Mouse (Mus musculus) liver, postnatal 0 days (tissue): ENCODE measurements at regions not wholly inside any gene's neighbourhood (a gene's known extent, or its start where the extent isn't known, plus 50 kb on each side); places are given as distances from the start of the nearest gene placed in this dataset.

Experiments used
- ATAC-seq: fragments of 200-750 bp; cut with Nextera tagmentation; 2 replicates; pipeline ENCODE4 v1.8.0; 2017; ENCODE audit warnings: mild to moderate bottlenecking, moderate library complexity
- DNase-seq: peaks from one replicate; pipeline ENCODE4 v3.0.0-alpha.2; 2016
- H3K27ac ChIP-seq: fragments of 300-500 bp; sonication (generic); 2 replicates; pipeline ENCODE4 v1.5.1; 2014; ENCODE audit warnings: antibody characterized with exemption, moderate library complexity, mild to moderate bottlenecking, low read depth
- H3K27me3 ChIP-seq: fragments of 300-500 bp; sonication (generic); 2 replicates; pipeline ENCODE4 v1.6.1; 2014; ENCODE audit warnings: low read length, control low read depth, mixed read lengths; ENCODE audit not compliant: insufficient read depth
- H3K36me3 ChIP-seq: fragments of 300-500 bp; sonication (generic); replicated peaks from 2 replicates; pipeline ENCODE4 v1.6.1; 2014; ENCODE audit warnings: mild to moderate bottlenecking, control low read depth, low read length, moderate library complexity, mixed read lengths; ENCODE audit not compliant: insufficient read depth
- H3K4me1 ChIP-seq: fragments of 300-500 bp; sonication (generic); 2 replicates; pipeline ENCODE4 v1.6.1; 2014; ENCODE audit warnings: antibody characterized with exemption, mild to moderate bottlenecking, control low read depth; ENCODE audit not compliant: insufficient read depth
- H3K4me2 ChIP-seq: fragments of 300-500 bp; sonication (generic); 2 replicates; pipeline ENCODE4 v1.6.1; 2014; ENCODE audit warnings: low read depth, mild to moderate bottlenecking, low read length, moderate library complexity, mixed read lengths
- H3K4me3 ChIP-seq: fragments of 300-500 bp; sonication (generic); 2 replicates; pipeline ENCODE4 v1.5.1; 2014; ENCODE audit warnings: low read depth, low read length
- H3K9ac ChIP-seq: fragments of 300-500 bp; sonication (generic); replicated peaks from 2 replicates; pipeline ENCODE4 v1.6.1; 2014; ENCODE audit warnings: mild to moderate bottlenecking, moderate library complexity
- H3K9me3 ChIP-seq: fragments of 300-500 bp; sonication (generic); 2 replicates; pipeline ENCODE4 v1.6.1; 2016; ENCODE audit warnings: mild to moderate bottlenecking, control low read depth, low read length, mixed read lengths
- CTCF ChIP-seq: sonication (generic); IDR thresholded peaks from 2 replicates; pipeline ENCODE4 v1.5.1; 2016; ENCODE audit warnings: antibody characterized with exemption, low read depth
- EP300 ChIP-seq: IDR thresholded peaks from 2 replicates; pipeline ENCODE4 v1.6.1; 2016; ENCODE audit warnings: antibody characterized with exemption, low read depth, mild to moderate bottlenecking

- H3K9me3 ChIP-seq: no peaks in the 10 kb centered on the region
- DNase-seq: no peak
- no peaks in the 10 kb centered on the region for H3K36me3 ChIP-seq
- TF ChIP-seq EP300: no peak
- no peak for TF ChIP-seq CTCF
- H3K27ac ChIP-seq: no peak overlapping the region
- H3K4me3 ChIP-seq: no peak overlapping the region
- H3K9ac ChIP-seq: no peak overlapping the region
- H3K4me2 ChIP-seq: no peak overlapping the region
- H3K4me1 ChIP-seq: no peaks in the 10 kb centered on the region
- ATAC-seq: no peak
- no peaks in the 10 kb centered on the region for H3K27me3 ChIP-seq
These were observed 50.2 kb upstream of the Sp4 start for GRCm38 (mm10) chr12:118351421-118351820.
